In the genomic region with DNA sequence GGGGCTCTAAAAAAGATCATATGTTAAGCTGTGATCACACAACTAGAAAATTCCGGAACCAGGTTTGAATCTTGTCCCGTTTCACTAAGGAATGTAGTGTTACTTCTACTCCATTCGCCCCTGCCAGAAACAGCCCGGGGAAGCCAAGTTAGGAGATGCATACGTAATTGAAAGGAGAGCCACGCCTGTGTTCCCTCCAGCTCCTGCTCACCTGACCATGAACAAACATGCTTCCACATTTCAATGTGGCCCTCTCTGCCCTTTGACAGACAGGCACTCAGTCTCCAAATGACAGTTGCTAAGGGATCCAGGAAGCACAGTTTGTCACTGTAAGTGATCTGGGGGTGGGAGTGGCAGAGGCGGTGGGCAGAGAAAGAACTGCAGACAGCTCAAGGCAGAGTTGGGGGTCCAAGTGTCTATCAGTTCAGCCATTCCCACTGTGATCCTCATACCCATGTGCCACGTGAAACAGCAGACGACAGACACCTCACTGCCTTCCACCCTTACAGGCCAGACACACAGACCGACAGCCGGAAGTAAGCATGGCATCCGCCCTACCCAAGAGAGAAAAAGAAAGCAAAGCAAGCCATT, we compare ENCODE assay signal across 15 mouse cellular contexts. TPM values are rescaled to one million over a fixed set of nuclear protein-coding genes. Genes with fewer than 3 reads are reported as not detected.
A peak's percentile ranks its signal among the peaks of the same experiment; 100 is the strongest.
DNase-seq lines count a peak whose midpoint lies in the region; ATAC-seq and TF ChIP-seq lines count a peak whose summit lies in the region.
"Had no signal": no experiment of that assay in that cellular context is flagged by ENCODE, and none has a peak within 500 bp of the region (broad histone marks: within the 10 kb centered on the region; RNA-seq: fewer than 3 reads in every experiment).

No protein-coding gene starts in this region.

- H3K4me3 ChIP-seq in forebrain, embryonic 10.5 days = no peak overlapping the region
- no peak overlapping the region for H3K4me3 ChIP-seq in forebrain, embryonic 11.5 days (ENCODE audit: low read depth, low read length)
- H3K4me3 ChIP-seq in kidney, postnatal 0 days (replicated peaks; ENCODE audit: low read depth, low read length) = no peak overlapping the region
- no peak overlapping the region for H3K4me3 ChIP-seq in hindbrain, embryonic 13.5 days
- no peak overlapping the region for H3K4me3 ChIP-seq in stomach, embryonic 14.5 days (ENCODE audit: low read depth, low read length)
- H3K4me3 ChIP-seq: liver, embryonic 12.5 days had no signal

- no peak overlapping the region for H3K4me2 ChIP-seq in forebrain, embryonic 11.5 days (ENCODE audit: low read depth, low read length, severe bottlenecking)
- H3K4me2 ChIP-seq in kidney, postnatal 0 days (ENCODE audit: low read length) = no peak overlapping the region
- H3K4me2 ChIP-seq in hindbrain, embryonic 13.5 days = no peak overlapping the region
- no peak overlapping the region for H3K4me2 ChIP-seq in stomach, embryonic 14.5 days (replicated peaks; ENCODE audit: low read depth, low read length)
- H3K4me2 ChIP-seq: liver, embryonic 12.5 days had no signal

- 0 out of 2 replicates have a peak overlapping the region, but pooled peaks have one; percentile 35 for H3K27ac ChIP-seq in forebrain, embryonic 10.5 days
- H3K27ac ChIP-seq in forebrain, embryonic 11.5 days (ENCODE audit: low read depth, low read length) = no peak overlapping the region
- H3K27ac ChIP-seq in kidney, postnatal 0 days = no peak overlapping the region
- H3K27ac ChIP-seq in hindbrain, embryonic 13.5 days = peak overlapping the region; percentile 48
- H3K27ac ChIP-seq in stomach, embryonic 14.5 days (ENCODE audit: low read length) = peak overlapping the region; percentile 71; the same call in 1 of the 2 replicates
- H3K27ac ChIP-seq: liver, embryonic 12.5 days; macrophage had no signal

- intact Hi-C loops in gastrocnemius, postnatal 14 days (cut with DNase I; ENCODE audit: low total_unique reads) = no loop called here

- no peak for DNase-seq in forebrain, embryonic 10.5 days (ENCODE audit: extremely low spot score, low spot score)
- DNase-seq in forebrain, embryonic 11.5 days (ENCODE audit: low spot score) = no peak
- peak; percentile 54 for DNase-seq in kidney, postnatal 0 days (ENCODE audit: low spot score)
- no peak for DNase-seq in kidney, adult 18-20 months
- DNase-seq in left cerebral cortex, adult 8-10 months (ENCODE audit: low spot score in 2 of 2) = no peak
- no peak for DNase-seq in gastrocnemius, postnatal 14 days
- DNase-seq: heart, adult 18-20 months; heart, postnatal 10 days; kidney, postnatal 14 days; left cerebral cortex, postnatal 4 days; right cerebral cortex, postnatal 14 days had no signal

- H3K4me1 ChIP-seq in forebrain, embryonic 10.5 days = peaks cover 46% of the 10 kb centered on the region
- peaks cover 3% of the 10 kb centered on the region; the same call in 1 of the 2 replicates for H3K4me1 ChIP-seq in forebrain, embryonic 11.5 days (replicated peaks; ENCODE audit: control insufficient read depth, insufficient read depth, low read length)
- H3K4me1 ChIP-seq in kidney, postnatal 0 days (replicated peaks; ENCODE audit: insufficient read depth, low read length) = peaks cover 5% of the 10 kb centered on the region; the same call in 1 of the 2 replicates
- H3K4me1 ChIP-seq in hindbrain, embryonic 13.5 days (replicated peaks) = peaks cover 55% of the 10 kb centered on the region
- peaks cover 44% of the 10 kb centered on the region for H3K4me1 ChIP-seq in stomach, embryonic 14.5 days (ENCODE audit: control insufficient read depth, insufficient read depth, low read length)
- H3K4me1 ChIP-seq: liver, embryonic 12.5 days had no signal

- H3K27me3 ChIP-seq in forebrain, embryonic 10.5 days (ENCODE audit: poor library complexity, severe bottlenecking) = no peaks in the 10 kb centered on the region
- H3K27me3 ChIP-seq in forebrain, embryonic 11.5 days (ENCODE audit: control insufficient read depth, insufficient read depth, low read length) = no peaks in the 10 kb centered on the region
- H3K27me3 ChIP-seq in kidney, postnatal 0 days (ENCODE audit: insufficient read depth, low read length) = no peaks in the 10 kb centered on the region
- 0 out of 2 replicates have a peak, but pooled peaks cover 2% of the 10 kb centered on the region for H3K27me3 ChIP-seq in hindbrain, embryonic 13.5 days
- no peaks in the 10 kb centered on the region for H3K27me3 ChIP-seq in stomach, embryonic 14.5 days (ENCODE audit: control insufficient read depth, insufficient read depth, low read length)
- H3K27me3 ChIP-seq: liver, embryonic 12.5 days had no signal

- H3K36me3 ChIP-seq in forebrain, embryonic 10.5 days (replicated peaks) = no peaks in the 10 kb centered on the region
- H3K36me3 ChIP-seq in forebrain, embryonic 11.5 days (ENCODE audit: control insufficient read depth, insufficient read depth, low read length) = no peaks in the 10 kb centered on the region
- no peaks in the 10 kb centered on the region for H3K36me3 ChIP-seq in kidney, postnatal 0 days (ENCODE audit: insufficient read depth, low read length)
- H3K36me3 ChIP-seq in hindbrain, embryonic 13.5 days = no peaks in the 10 kb centered on the region
- no peaks in the 10 kb centered on the region for H3K36me3 ChIP-seq in stomach, embryonic 14.5 days (ENCODE audit: control insufficient read depth, insufficient read depth, low read length)
- H3K36me3 ChIP-seq: liver, embryonic 12.5 days had no signal

- H3K9me3 ChIP-seq in forebrain, embryonic 10.5 days = no peaks in the 10 kb centered on the region
- no peaks in the 10 kb centered on the region for H3K9me3 ChIP-seq in forebrain, embryonic 11.5 days (ENCODE audit: control insufficient read depth, low read length)
- H3K9me3 ChIP-seq in kidney, postnatal 0 days (replicated peaks; ENCODE audit: low read length) = no peaks in the 10 kb centered on the region
- H3K9me3 ChIP-seq in hindbrain, embryonic 13.5 days = no peaks in the 10 kb centered on the region
- no peaks in the 10 kb centered on the region for H3K9me3 ChIP-seq in stomach, embryonic 14.5 days (ENCODE audit: control insufficient read depth, low read depth, low read length)
- H3K9me3 ChIP-seq: liver, embryonic 12.5 days had no signal

- WGBS in forebrain, embryonic 10.5 days = 78% methylated on average over 12 of the region's 12 CpGs
- 75% methylated on average over 12 of the region's 12 CpGs for WGBS in forebrain, embryonic 11.5 days
- WGBS in kidney, postnatal 0 days = 50% methylated on average over 12 of the region's 12 CpGs
- WGBS in hindbrain, embryonic 13.5 days = 50% methylated on average over 12 of the region's 12 CpGs
- WGBS in stomach, embryonic 14.5 days = 62% methylated on average over 12 of the region's 12 CpGs

- no peak for TF ChIP-seq CTCF in kidney, postnatal 0 days (IDR thresholded peaks at IDR 0.05; ENCODE audit: low read depth)

- H3K9ac ChIP-seq in forebrain, embryonic 11.5 days (ENCODE audit: low read length) = no peak overlapping the region
- no peak overlapping the region for H3K9ac ChIP-seq in kidney, postnatal 0 days (ENCODE audit: low read depth, low read length)
- peak overlapping the region; percentile 15; the same call in 1 of the 2 replicates for H3K9ac ChIP-seq in hindbrain, embryonic 13.5 days
- H3K9ac ChIP-seq in stomach, embryonic 14.5 days (replicated peaks; ENCODE audit: low read depth, low read length) = no peak overlapping the region
- H3K9ac ChIP-seq: liver, embryonic 12.5 days had no signal

- no peak for ATAC-seq in forebrain, embryonic 11.5 days (replicated peaks; ENCODE audit: low FRiP score)
- 0 out of 2 replicates have a peak, but pooled peaks have one; percentile 13 for ATAC-seq in kidney, postnatal 0 days (replicated peaks; ENCODE audit: low FRiP score, low read depth)
- 0 out of 2 replicates have a peak, but pooled peaks have one; percentile 21 for ATAC-seq in hindbrain, embryonic 13.5 days (ENCODE audit: low FRiP score)
- no peak for ATAC-seq in stomach, embryonic 14.5 days (ENCODE audit: insufficient number of reproducible peaks, insufficient read depth, low FRiP score, low read depth)
- ATAC-seq: liver, embryonic 12.5 days had no signal

RNA-seq across cellular contexts. Expression of a gene that starts 41.8 kb away (rescaled TPM):
- 26.2 and 26.8 TPM in 2 replicates for polyA plus RNA-seq in forebrain, embryonic 10.5 days (2016; fragmentation: Nextera tagmentation; extraction: Ambion mirVana)
- polyA plus RNA-seq in forebrain, embryonic 11.5 days (2014; fragmentation: Nextera tagmentation; extraction: Ambion mirVana) = 37.0 and 40.5 TPM in 2 replicates
- 6.6 and 6.7 TPM in 2 replicates for polyA plus RNA-seq in kidney, postnatal 0 days (2015; fragmentation: Nextera tagmentation; extraction: Ambion mirVana)
- polyA plus RNA-seq in hindbrain, embryonic 13.5 days (2015; fragmentation: Nextera tagmentation; extraction: Ambion mirVana) = 40.0 and 41.1 TPM in 2 replicates
- polyA plus RNA-seq in stomach, embryonic 14.5 days (2014; fragmentation: Nextera tagmentation; extraction: Ambion mirVana) = 24.9 and 30.5 TPM in 2 replicates
- 10 to 100 TPM; 63.8 to 70.3 (median 64.4) TPM for total RNA-seq in left cerebral cortex, adult 8-10 months (2022)
- 10 to 100 TPM; 53.4 to 73.5 TPM for total RNA-seq in gastrocnemius, postnatal 14 days (2021)
- polyA plus RNA-seq: macrophage had no signal

Comparison
In these comparisons a context has a peak if more than half of its experiments do, and no peak if none do; other contexts are left out.
1. H3K27ac ChIP-seq: peak in forebrain, embryonic 10.5 days (single experiment), hindbrain, embryonic 13.5 days (single experiment) and stomach, embryonic 14.5 days (single experiment); none in forebrain, embryonic 11.5 days (single experiment) and kidney, postnatal 0 days (single experiment).
2. ATAC-seq: peak in kidney, postnatal 0 days (single experiment) and hindbrain, embryonic 13.5 days (single experiment); none in forebrain, embryonic 11.5 days (single experiment) and stomach, embryonic 14.5 days (single experiment).